Mouse (Mus musculus): ENCODE data around the gene Syt16.

DNA sequence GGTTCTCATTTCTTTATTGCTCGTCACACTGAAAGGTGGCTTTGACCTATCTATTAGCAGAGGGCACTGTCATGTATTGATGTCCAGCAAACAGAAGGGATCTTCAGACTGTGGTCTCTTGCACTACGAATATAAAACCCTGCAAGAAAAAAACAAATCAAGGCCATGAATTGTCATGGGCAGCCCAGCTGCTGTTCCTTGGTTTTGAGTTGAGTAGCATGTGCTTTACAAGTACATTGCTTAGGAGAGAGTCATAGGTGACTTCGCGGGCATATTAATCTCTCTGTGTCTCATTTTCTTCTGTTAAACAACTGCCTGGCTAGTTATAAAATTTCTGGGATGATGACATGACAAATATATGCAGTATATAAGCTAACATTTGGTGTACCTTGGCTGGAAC is 192.4 kb downstream of the Syt16 start:
- TF ChIP-seq POLR2A (IDR thresholded peaks at IDR 0.05; ENCODE audit: control insufficient read depth, low read depth, low read length) (no peak), CTCF (IDR thresholded peaks at IDR 0.05; ENCODE audit: control insufficient read depth, insufficient read depth, insufficient replicate concordance, low read depth, low read length) (no peak)
